In the genomic region with DNA sequence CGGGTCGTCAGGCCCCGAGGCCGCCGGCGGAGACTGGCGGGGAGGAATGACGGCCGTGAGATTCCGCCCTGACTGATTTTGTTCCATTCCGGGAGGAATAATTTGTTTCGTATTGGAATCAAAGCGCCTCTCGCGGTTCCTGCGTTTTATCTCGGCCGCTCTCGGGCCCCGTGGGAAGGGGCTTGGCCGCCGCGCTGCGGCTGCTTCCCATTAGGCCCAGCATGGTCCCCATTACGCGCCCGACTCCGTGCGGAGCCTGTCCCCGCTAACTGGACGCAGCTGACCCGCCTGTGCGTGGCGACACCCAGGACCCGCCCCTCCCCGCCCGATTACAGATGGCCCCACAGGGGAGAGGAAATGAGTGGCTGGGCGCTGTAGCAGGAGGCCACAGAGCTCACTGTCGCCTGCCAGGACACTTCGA, we compare ENCODE assay signal across 9 mouse cellular contexts. TPM values are rescaled to one million over a fixed set of nuclear protein-coding genes. Genes with fewer than 3 reads are reported as not detected.
DNase-seq lines count a peak whose midpoint lies in the region; ATAC-seq and TF ChIP-seq lines count a peak whose summit lies in the region.
"Had no signal": no experiment of that assay in that cellular context is flagged by ENCODE, and none has a peak within 500 bp of the region (broad histone marks: within the 10 kb centered on the region; RNA-seq: fewer than 3 reads in every experiment).

No protein-coding gene starts in this region.

- DNase-seq in layer of hippocampus, adult 2 months (ENCODE audit: low spot score in 2 of 2): no peak
- DNase-seq in layer of hippocampus, postnatal 10 days (ENCODE audit: low spot score in 2 of 2): no peak
- peak; percentile 65 for DNase-seq in retina, postnatal 1 day
- DNase-seq in right cerebral cortex, postnatal 36 days (ENCODE audit: low spot score in 2 of 2): no peak
- no peak for DNase-seq in right cerebral cortex, postnatal 4 days
- no peak for DNase-seq in gastrocnemius, postnatal 36 days

- H3K4me1 ChIP-seq in embryonic facial prominence, embryonic 13.5 days: peaks cover 10% of the 10 kb centered on the region
- H3K4me1 ChIP-seq in limb, embryonic 13.5 days: peaks cover 9% of the 10 kb centered on the region; the same call in 1 of the 2 replicates

- peak overlapping the region; percentile 61 for H3K9ac ChIP-seq in embryonic facial prominence, embryonic 13.5 days
- peak overlapping the region; percentile 46; the same call in 1 of the 2 replicates for H3K9ac ChIP-seq in limb, embryonic 13.5 days

- TF ChIP-seq CTCF in layer of hippocampus, adult 2 months (conservative IDR thresholded peaks at IDR 0.05): no peak

- peaks cover 93% of the 10 kb centered on the region for H3K27me3 ChIP-seq in embryonic facial prominence, embryonic 13.5 days
- peaks cover 81% of the 10 kb centered on the region for H3K27me3 ChIP-seq in limb, embryonic 13.5 days

- H3K4me3 ChIP-seq in layer of hippocampus, adult 2 months: peak overlapping the region; percentile 43
- H3K4me3 ChIP-seq in embryonic facial prominence, embryonic 13.5 days: peak overlapping the region; percentile 40
- H3K4me3 ChIP-seq in limb, embryonic 13.5 days: peak overlapping the region; percentile 41

- peak overlapping the region; percentile 73 for H3K4me2 ChIP-seq in embryonic facial prominence, embryonic 13.5 days
- H3K4me2 ChIP-seq in limb, embryonic 13.5 days (replicated peaks): peak overlapping the region; percentile 67

- WGBS in embryonic facial prominence, embryonic 13.5 days: under 1% methylated on average over 40 of the region's 40 CpGs
- WGBS in limb, embryonic 13.5 days: under 1% methylated on average over 39 of the region's 40 CpGs

- 0 out of 2 replicates have a peak, but pooled peaks have one; percentile 20 for ATAC-seq in embryonic facial prominence, embryonic 13.5 days (ENCODE audit: insufficient number of reproducible peaks, insufficient read depth, low FRiP score, low TSS enrichment, low read depth)
- peak; percentile 73; the same call in 1 of the 2 replicates for ATAC-seq in limb, embryonic 13.5 days (ENCODE audit: low FRiP score, low read depth)

- H3K9me3 ChIP-seq in embryonic facial prominence, embryonic 13.5 days: no peaks in the 10 kb centered on the region; the same call in 1 of the 2 replicates
- peaks cover 8% of the 10 kb centered on the region; the same call in 1 of the 2 replicates for H3K9me3 ChIP-seq in limb, embryonic 13.5 days

- H3K27ac ChIP-seq in layer of hippocampus, adult 2 months: no peak overlapping the region
- no peak overlapping the region for H3K27ac ChIP-seq in embryonic facial prominence, embryonic 13.5 days
- no peak overlapping the region for H3K27ac ChIP-seq in limb, embryonic 13.5 days

- no peaks in the 10 kb centered on the region for H3K36me3 ChIP-seq in embryonic facial prominence, embryonic 13.5 days
- no peaks in the 10 kb centered on the region for H3K36me3 ChIP-seq in limb, embryonic 13.5 days

- intact Hi-C loops in gastrocnemius, postnatal 36 days (cut with DNase I): no loop called here

RNA-seq across cellular contexts. Expression of gene Faim, which starts 13.1 kb away (rescaled TPM):
- total RNA-seq in layer of hippocampus, adult 2 months (2021): 10 to 100 TPM; 60.0 to 61.1 TPM
- 10 to 100 TPM; 56.5 to 57.3 TPM for total RNA-seq in layer of hippocampus, postnatal 10 days (2021)
- polyA plus RNA-seq in embryonic facial prominence, embryonic 13.5 days (2015; fragmentation: Nextera tagmentation; extraction: Ambion mirVana): 48.8 and 59.1 TPM in 2 replicates
- polyA plus RNA-seq in limb, embryonic 13.5 days (2015; fragmentation: Nextera tagmentation; extraction: Ambion mirVana): 44.2 and 44.4 TPM in 2 replicates
- total RNA-seq in gastrocnemius, postnatal 36 days (2021): 1 to 10 TPM; 1.4 to 1.8 TPM

RNA-seq across cellular contexts. Expression of gene Foxl2, which starts 18.0 kb away (rescaled TPM):
- 1 to 10 TPM in 1 of 2 experiments, under 1 TPM in 1; 0.92 to 1.0 TPM for total RNA-seq in layer of hippocampus, adult 2 months (2021)
- 1 to 10 TPM; 1.4 to 1.7 TPM for total RNA-seq in layer of hippocampus, postnatal 10 days (2021)
- 1.2 and 1.7 TPM in 2 replicates for polyA plus RNA-seq in embryonic facial prominence, embryonic 13.5 days (2015; fragmentation: Nextera tagmentation; extraction: Ambion mirVana)
- not detected in 2 replicates for polyA plus RNA-seq in limb, embryonic 13.5 days (2015; fragmentation: Nextera tagmentation; extraction: Ambion mirVana)
- total RNA-seq in gastrocnemius, postnatal 36 days (2021): not detected
- total RNA-seq: adrenal gland, postnatal 36 days had no signal

Comparison
In these comparisons a context has a peak if more than half of its experiments do, and no peak if none do; other contexts are left out.
1. RNA of gene Faim, which starts 13.1 kb away (total RNA-seq): 60.0 to 61.1 TPM in layer of hippocampus, adult 2 months and 56.5 to 57.3 TPM in layer of hippocampus, postnatal 10 days; 1.4 to 1.8 TPM in gastrocnemius, postnatal 36 days; every median in the first group is over 10 times any median in the second.
2. Peak in every context shown above with its lines, with median percentiles within 50 percentile points of each other: H3K4me3 ChIP-seq.